Mouse (Mus musculus): ENCODE measurements at regions not wholly inside any gene's neighbourhood (a gene's known extent, or its start where the extent isn't known, plus 50 kb on each side); places are given as distances from the start of the nearest gene placed in this dataset.

DNA sequence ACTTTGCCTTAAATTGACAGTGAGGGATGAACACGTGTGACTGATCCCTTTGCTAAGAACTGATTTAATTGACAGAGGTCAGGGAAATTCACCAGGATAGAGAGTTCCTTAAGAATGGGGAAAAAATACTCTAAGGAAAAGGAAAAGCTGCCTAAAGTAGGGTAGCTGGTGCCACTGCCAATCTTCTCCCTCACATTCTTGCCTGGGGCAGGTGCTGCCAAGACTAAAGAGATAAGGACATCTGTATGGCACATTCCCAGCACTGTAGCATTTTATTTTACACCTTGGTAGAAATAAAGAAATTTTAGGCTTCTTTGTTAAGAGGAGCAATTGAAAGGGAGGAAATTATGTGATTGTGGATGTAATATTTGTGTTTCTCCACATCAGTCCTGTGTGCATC is 1184.6 kb upstream of the Cited2 start:
- Histone ChIP-seq H3K9me3 (ENCODE audit: low read length) (no peaks in the 10 kb centered on the region), H3K27me3 (ENCODE audit: insufficient read depth, low read length) (no peaks in the 10 kb centered on the region), H3K9ac (no peak overlapping the region), H3K4me1 (ENCODE audit: insufficient read depth) (no peaks in the 10 kb centered on the region), H3K4me2 (ENCODE audit: low read depth) (no peak overlapping the region), H3K36me3 (ENCODE audit: insufficient read depth) (no peaks in the 10 kb centered on the region), H3K27ac (ENCODE audit: low read depth, low read length) (no peak overlapping the region), H3K4me3 (ENCODE audit: low read depth, low read length) (no peak overlapping the region)
- no peak for TF ChIP-seq CTCF (IDR thresholded peaks at IDR 0.05; ENCODE audit: low read depth)
- ATAC-seq, result no peak
- no peak for DNase-seq
- 45% methylated on average over 1 of the region's 1 CpGs for WGBS

- no peak overlapping the region for H3K4me2 ChIP-seq (ENCODE audit: low read depth)
- no peaks in the 10 kb centered on the region for H3K27me3 ChIP-seq (ENCODE audit: insufficient read depth, low read length)
- no peak overlapping the region for H3K9ac ChIP-seq
- WGBS, result 20% methylated on average over 1 of the region's 1 CpGs
- no peaks in the 10 kb centered on the region for H3K9me3 ChIP-seq (ENCODE audit: low read length)
- H3K27ac ChIP-seq (ENCODE audit: low read depth, low read length), result no peak overlapping the region
- TF ChIP-seq CTCF (IDR thresholded peaks at IDR 0.05; ENCODE audit: low read depth), result no peak
- no peak overlapping the region for H3K4me3 ChIP-seq (ENCODE audit: low read depth, low read length)
- H3K36me3 ChIP-seq (ENCODE audit: insufficient read depth), result no peaks in the 10 kb centered on the region
- DNase-seq, result no peak
- no peaks in the 10 kb centered on the region for H3K4me1 ChIP-seq (ENCODE audit: insufficient read depth)
- no peak for ATAC-seq
Observed at GRCm38 (mm10) chr10:16545445-16545844, 1177.6 kb upstream of the Cited2 start.

GRCm38 (mm10) chr10:16552861-16553635 is 1170.0 kb upstream of the Cited2 start:
- Histone ChIP-seq H3K9ac (no peak overlapping the region), H3K36me3 (ENCODE audit: insufficient read depth) (no peaks in the 10 kb centered on the region), H3K4me3 (ENCODE audit: low read depth, low read length) (no peak overlapping the region), H3K27me3 (ENCODE audit: insufficient read depth, low read length) (no peaks in the 10 kb centered on the region), H3K27ac (ENCODE audit: low read depth, low read length) (no peak overlapping the region), H3K9me3 (ENCODE audit: low read length) (no peaks in the 10 kb centered on the region), H3K4me2 (ENCODE audit: low read depth) (no peak overlapping the region), H3K4me1 (ENCODE audit: insufficient read depth) (no peaks in the 10 kb centered on the region)
- no peak for DNase-seq
- ATAC-seq, result no peak
- no peak for TF ChIP-seq CTCF (IDR thresholded peaks at IDR 0.05; ENCODE audit: low read depth)
- 79% methylated on average over 3 of the region's 3 CpGs for WGBS

DNA sequence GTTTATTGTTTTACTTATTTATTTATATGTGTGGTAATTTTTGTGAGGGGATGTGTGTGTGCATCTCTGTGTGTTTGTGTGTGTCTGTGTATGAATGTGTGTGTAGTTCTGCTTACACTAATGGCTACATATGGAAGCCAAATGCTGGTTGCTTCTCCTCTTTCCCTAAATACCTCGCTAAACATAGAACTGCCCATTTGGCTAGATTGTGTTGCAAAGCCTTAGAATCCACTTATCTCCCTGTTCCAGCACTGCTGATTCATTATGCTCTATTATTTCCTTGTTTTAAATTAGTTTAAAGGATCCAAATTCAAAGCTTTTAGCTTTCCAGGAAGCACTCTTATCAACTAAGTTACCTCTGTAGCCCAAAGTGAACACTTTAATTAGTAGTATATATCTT is 1148.5 kb upstream of the Cited2 start:
- Histone ChIP-seq H3K4me2 (ENCODE audit: low read depth) (no peak overlapping the region), H3K4me3 (ENCODE audit: low read depth, low read length) (no peak overlapping the region), H3K27ac (ENCODE audit: low read depth, low read length) (no peak overlapping the region), H3K4me1 (ENCODE audit: insufficient read depth) (no peaks in the 10 kb centered on the region), H3K36me3 (ENCODE audit: insufficient read depth) (no peaks in the 10 kb centered on the region), H3K27me3 (ENCODE audit: insufficient read depth, low read length) (no peaks in the 10 kb centered on the region), H3K9ac (no peak overlapping the region), H3K9me3 (ENCODE audit: low read length) (no peaks in the 10 kb centered on the region)
- DNase-seq (no peak), ATAC-seq (no peak)
- WGBS, result 67% methylated on average over 1 of the region's 1 CpGs
- TF ChIP-seq CTCF (IDR thresholded peaks at IDR 0.05; ENCODE audit: low read depth), result no peak

- Histone ChIP-seq H3K36me3 (ENCODE audit: insufficient read depth) (no peaks in the 10 kb centered on the region), H3K4me3 (ENCODE audit: low read depth, low read length) (no peak overlapping the region), H3K9me3 (ENCODE audit: low read length) (no peaks in the 10 kb centered on the region), H3K27ac (ENCODE audit: low read depth, low read length) (no peak overlapping the region), H3K27me3 (ENCODE audit: insufficient read depth, low read length) (no peaks in the 10 kb centered on the region), H3K9ac (no peak overlapping the region), H3K4me2 (ENCODE audit: low read depth) (no peak overlapping the region), H3K4me1 (ENCODE audit: insufficient read depth) (no peaks in the 10 kb centered on the region)
- DNase-seq, result no peak
- no peak for TF ChIP-seq CTCF (IDR thresholded peaks at IDR 0.05; ENCODE audit: low read depth)
- ATAC-seq, result no peak
- WGBS, result 81% methylated on average over 4 of the region's 4 CpGs
Observed at GRCm38 (mm10) chr10:16578554-16579078, 1144.4 kb upstream of the Cited2 start.

GRCm38 (mm10) chr10:16580200-16580599 is 1142.8 kb upstream of the Cited2 start:
- Histone ChIP-seq H3K4me3 (ENCODE audit: low read depth, low read length) (no peak overlapping the region), H3K4me1 (ENCODE audit: insufficient read depth) (no peaks in the 10 kb centered on the region), H3K9ac (no peak overlapping the region), H3K27ac (ENCODE audit: low read depth, low read length) (no peak overlapping the region), H3K27me3 (ENCODE audit: insufficient read depth, low read length) (no peaks in the 10 kb centered on the region), H3K36me3 (ENCODE audit: insufficient read depth) (no peaks in the 10 kb centered on the region), H3K9me3 (ENCODE audit: low read length) (no peaks in the 10 kb centered on the region), H3K4me2 (ENCODE audit: low read depth) (no peak overlapping the region)
- 36% methylated on average over 3 of the region's 3 CpGs for WGBS
- DNase-seq, result no peak
- peak; percentile 55; the same call in 1 of the 2 replicates for ATAC-seq
- no peak for TF ChIP-seq CTCF (IDR thresholded peaks at IDR 0.05; ENCODE audit: low read depth)

DNA sequence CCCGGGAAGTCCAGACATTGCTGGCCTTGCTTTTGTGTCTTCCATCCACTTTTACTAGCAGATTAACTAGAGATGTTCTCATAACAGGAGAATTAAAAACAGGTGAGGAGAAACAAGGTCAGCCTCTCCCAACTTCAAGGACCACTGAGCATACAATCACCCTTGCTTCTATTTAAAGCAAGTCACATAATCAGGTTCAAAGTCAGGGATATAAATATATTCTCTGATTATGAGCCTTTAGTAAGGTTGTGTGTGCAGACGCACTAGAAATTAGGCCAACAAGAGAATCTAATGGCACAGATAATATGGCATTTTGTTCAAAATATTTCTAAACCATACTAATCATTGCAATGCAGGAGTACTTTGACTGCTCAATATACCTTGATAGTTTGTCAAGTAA is 1134.2 kb upstream of the Cited2 start:
- no peak overlapping the region for H3K9ac ChIP-seq
- ATAC-seq (no peak), DNase-seq (no peak)
- no peak overlapping the region for H3K27ac ChIP-seq (ENCODE audit: low read depth, low read length)
- no peaks in the 10 kb centered on the region for H3K9me3 ChIP-seq (ENCODE audit: low read length)
- no peak overlapping the region for H3K4me2 ChIP-seq (ENCODE audit: low read depth)
- no peaks in the 10 kb centered on the region for H3K27me3 ChIP-seq (ENCODE audit: insufficient read depth, low read length)
- no peak for TF ChIP-seq CTCF (IDR thresholded peaks at IDR 0.05; ENCODE audit: low read depth)
- WGBS, result 81% methylated on average over 2 of the region's 2 CpGs
- no peaks in the 10 kb centered on the region for H3K36me3 ChIP-seq (ENCODE audit: insufficient read depth)
- H3K4me3 ChIP-seq (ENCODE audit: low read depth, low read length), result no peak overlapping the region
- H3K4me1 ChIP-seq (ENCODE audit: insufficient read depth), result no peaks in the 10 kb centered on the region

Measured in forebrain, postnatal 0 days (tissue).